Mouse (Mus musculus): ENCODE results near the gene Il17rd. TPM values are rescaled to one million over a fixed set of nuclear protein-coding genes. Genes with fewer than 3 reads are reported as not detected.

Il17rd gene
- polyA plus RNA-seq, 1 experiment from 2014 or later = 1.9 TPM

GRCm38 (mm10) chr14:27131521-27131920 lies 92.8 kb downstream of the Il17rd start:
- ATAC-seq = no peak
- H3K36me3 ChIP-seq (ENCODE audit: poor library complexity, severe bottlenecking) = no peaks in the 10 kb centered on the region
- no peak overlapping the region for H3K27ac ChIP-seq
- H3K4me3 ChIP-seq = no peak overlapping the region
- H3K4me2 ChIP-seq = no peak overlapping the region
- H3K9me3 ChIP-seq (replicated peaks) = no peaks in the 10 kb centered on the region
- no peaks in the 10 kb centered on the region for H3K27me3 ChIP-seq
- H3K4me1 ChIP-seq = no peaks in the 10 kb centered on the region
- 88% methylated on average over 1 of the region's 1 CpGs for WGBS
- H3K9ac ChIP-seq = no peak overlapping the region

GRCm38 (mm10) chr14:27138891-27139290 lies 100.2 kb downstream of the Il17rd start:
- no peak overlapping the region for H3K4me3 ChIP-seq
- H3K27ac ChIP-seq = no peak overlapping the region
- no peaks in the 10 kb centered on the region for H3K36me3 ChIP-seq (ENCODE audit: poor library complexity, severe bottlenecking)
- no peaks in the 10 kb centered on the region for H3K9me3 ChIP-seq (replicated peaks)
- H3K4me2 ChIP-seq = no peak overlapping the region
- H3K4me1 ChIP-seq = no peaks in the 10 kb centered on the region
- WGBS = 86% methylated on average over 9 of the region's 9 CpGs
- no peak overlapping the region for H3K9ac ChIP-seq
- no peak for ATAC-seq
- no peaks in the 10 kb centered on the region for H3K27me3 ChIP-seq

GRCm38 (mm10) chr14:27139968-27140367 lies 101.2 kb downstream of the Il17rd start:
- no peaks in the 10 kb centered on the region for H3K36me3 ChIP-seq (ENCODE audit: poor library complexity, severe bottlenecking)
- H3K9ac ChIP-seq = no peak overlapping the region
- ATAC-seq = no peak
- WGBS = 86% methylated on average over 3 of the region's 3 CpGs
- H3K27ac ChIP-seq = no peak overlapping the region
- H3K27me3 ChIP-seq = no peaks in the 10 kb centered on the region
- no peak overlapping the region for H3K4me3 ChIP-seq
- no peaks in the 10 kb centered on the region for H3K9me3 ChIP-seq (replicated peaks)
- H3K4me1 ChIP-seq = no peaks in the 10 kb centered on the region
- no peak overlapping the region for H3K4me2 ChIP-seq

GRCm38 (mm10) chr14:27141486-27141885 lies 102.7 kb downstream of the Il17rd start:
- Histone ChIP-seq H3K27me3 (no peaks in the 10 kb centered on the region), H3K27ac (no peak overlapping the region), H3K4me1 (no peaks in the 10 kb centered on the region), H3K36me3 (ENCODE audit: poor library complexity, severe bottlenecking) (no peaks in the 10 kb centered on the region), H3K9me3 (replicated peaks) (no peaks in the 10 kb centered on the region), H3K4me3 (no peak overlapping the region), H3K4me2 (no peak overlapping the region), H3K9ac (no peak overlapping the region)
- WGBS = 29% methylated on average over 3 of the region's 3 CpGs
- no peak for ATAC-seq

GRCm38 (mm10) chr14:27142680-27143079 lies 103.9 kb downstream of the Il17rd start:
- 92% methylated on average over 5 of the region's 5 CpGs for WGBS
- no peaks in the 10 kb centered on the region for H3K9me3 ChIP-seq (replicated peaks)
- no peak overlapping the region for H3K9ac ChIP-seq

GRCm38 (mm10) chr14:27145171-27146045 lies 106.7 kb downstream of the Il17rd start:
- ATAC-seq = no peak
- 71% methylated on average over 8 of the region's 8 CpGs for WGBS
- no peak overlapping the region for H3K4me3 ChIP-seq
- H3K27ac ChIP-seq = no peak overlapping the region
- H3K36me3 ChIP-seq (ENCODE audit: poor library complexity, severe bottlenecking) = no peaks in the 10 kb centered on the region
- no peaks in the 10 kb centered on the region for H3K4me1 ChIP-seq
- H3K4me2 ChIP-seq = no peak overlapping the region
- no peak overlapping the region for H3K9ac ChIP-seq
- H3K9me3 ChIP-seq (replicated peaks) = no peaks in the 10 kb centered on the region
- H3K27me3 ChIP-seq = no peaks in the 10 kb centered on the region

More at GRCm38 (mm10) chr14:27142680-27143079, 103.9 kb downstream of the Il17rd start:
- Histone ChIP-seq H3K4me3 (no peak overlapping the region), H3K36me3 (ENCODE audit: poor library complexity, severe bottlenecking) (no peaks in the 10 kb centered on the region), H3K27me3 (no peaks in the 10 kb centered on the region), H3K27ac (no peak overlapping the region), H3K4me1 (no peaks in the 10 kb centered on the region), H3K4me2 (no peak overlapping the region)
- ATAC-seq = no peak

GRCm38 (mm10) chr14:27147726-27148125 lies 109.0 kb downstream of the Il17rd start:
- 90% methylated on average over 7 of the region's 7 CpGs for WGBS
- Histone ChIP-seq H3K4me1 (no peaks in the 10 kb centered on the region), H3K36me3 (ENCODE audit: poor library complexity, severe bottlenecking) (no peaks in the 10 kb centered on the region), H3K9ac (no peak overlapping the region), H3K27ac (no peak overlapping the region), H3K9me3 (replicated peaks) (no peaks in the 10 kb centered on the region), H3K4me2 (no peak overlapping the region), H3K4me3 (no peak overlapping the region), H3K27me3 (no peaks in the 10 kb centered on the region)
- ATAC-seq = no peak

GRCm38 (mm10) chr14:27149401-27149800 lies 110.7 kb downstream of the Il17rd start:
- Histone ChIP-seq H3K36me3 (ENCODE audit: poor library complexity, severe bottlenecking) (no peaks in the 10 kb centered on the region), H3K4me3 (no peak overlapping the region), H3K9ac (no peak overlapping the region), H3K9me3 (replicated peaks) (no peaks in the 10 kb centered on the region), H3K27ac (no peak overlapping the region), H3K27me3 (no peaks in the 10 kb centered on the region), H3K4me1 (no peaks in the 10 kb centered on the region), H3K4me2 (no peak overlapping the region)
- ATAC-seq = no peak
- 90% methylated on average over 5 of the region's 5 CpGs for WGBS

GRCm38 (mm10) chr14:27150011-27150640 lies 111.4 kb downstream of the Il17rd start:
- no peak for ATAC-seq
- Histone ChIP-seq H3K9ac (no peak overlapping the region), H3K27ac (no peak overlapping the region), H3K4me1 (no peaks in the 10 kb centered on the region), H3K27me3 (no peaks in the 10 kb centered on the region), H3K4me2 (no peak overlapping the region), H3K4me3 (no peak overlapping the region), H3K36me3 (ENCODE audit: poor library complexity, severe bottlenecking) (no peaks in the 10 kb centered on the region), H3K9me3 (replicated peaks) (no peaks in the 10 kb centered on the region)
- WGBS = 75% methylated on average over 6 of the region's 6 CpGs

GRCm38 (mm10) chr14:27151432-27151831 lies 112.7 kb downstream of the Il17rd start:
- WGBS = 58% methylated on average over 8 of the region's 8 CpGs
- Histone ChIP-seq H3K27me3 (no peaks in the 10 kb centered on the region), H3K9me3 (replicated peaks) (no peaks in the 10 kb centered on the region), H3K9ac (no peak overlapping the region), H3K36me3 (ENCODE audit: poor library complexity, severe bottlenecking) (no peaks in the 10 kb centered on the region), H3K4me1 (no peaks in the 10 kb centered on the region), H3K27ac (no peak overlapping the region), H3K4me2 (no peak overlapping the region), H3K4me3 (no peak overlapping the region)
- ATAC-seq = no peak

- WGBS = 83% methylated on average over 6 of the region's 6 CpGs
- ATAC-seq = no peak
These were observed 116.3 kb downstream of the Il17rd start for GRCm38 (mm10) chr14:27155088-27155487.

GRCm38 (mm10) chr14:27156032-27156431 lies 117.3 kb downstream of the Il17rd start:
- H3K4me3 ChIP-seq = no peak overlapping the region
- H3K27me3 ChIP-seq = no peaks in the 10 kb centered on the region
- no peak overlapping the region for H3K27ac ChIP-seq
- no peaks in the 10 kb centered on the region for H3K4me1 ChIP-seq
- H3K9ac ChIP-seq = no peak overlapping the region
- H3K9me3 ChIP-seq (replicated peaks) = no peaks in the 10 kb centered on the region
- ATAC-seq = no peak
- no peaks in the 10 kb centered on the region for H3K36me3 ChIP-seq (ENCODE audit: poor library complexity, severe bottlenecking)
- H3K4me2 ChIP-seq = no peak overlapping the region
- 81% methylated on average over 6 of the region's 6 CpGs for WGBS

More at GRCm38 (mm10) chr14:27155088-27155487, 116.3 kb downstream of the Il17rd start:
- Histone ChIP-seq H3K4me2 (no peak overlapping the region), H3K4me3 (no peak overlapping the region), H3K36me3 (ENCODE audit: poor library complexity, severe bottlenecking) (no peaks in the 10 kb centered on the region), H3K4me1 (no peaks in the 10 kb centered on the region), H3K9ac (no peak overlapping the region), H3K27ac (no peak overlapping the region), H3K9me3 (replicated peaks) (no peaks in the 10 kb centered on the region), H3K27me3 (no peaks in the 10 kb centered on the region)
